Mouse (Mus musculus) midbrain, embryonic 15.5 days (tissue): Measurements from ENCODE around the gene Adam29. TPM values are rescaled to one million over a fixed set of nuclear protein-coding genes. Genes with fewer than 3 reads are reported as not detected.

Experiments
- ATAC-seq: fragments of 200-750 bp; cut with Nextera tagmentation; replicated peaks from 2 replicates; pipeline ENCODE4 v1.8.0; 2017; ENCODE audit warnings: moderate TSS enrichment
- H3K27ac ChIP-seq: fragments of 300-500 bp; sonication (generic); 2 replicates; pipeline ENCODE4 v1.5.1; 2015; ENCODE audit warnings: mild to moderate bottlenecking, inconsistent platforms
- H3K27me3 ChIP-seq: fragments of 300-500 bp; sonication (generic); replicated peaks from 2 replicates; pipeline ENCODE4 v1.6.1; 2015; ENCODE audit warnings: inconsistent platforms
- H3K36me3 ChIP-seq: fragments of 300-500 bp; sonication (generic); replicated peaks from 2 replicates; pipeline ENCODE4 v1.6.1; 2015; ENCODE audit warnings: inconsistent platforms
- H3K4me1 ChIP-seq: fragments of 300-500 bp; sonication (generic); 2 replicates; pipeline ENCODE4 v1.6.1; 2015; ENCODE audit warnings: inconsistent platforms
- H3K4me2 ChIP-seq: fragments of 300-500 bp; sonication (generic); 2 replicates; pipeline ENCODE4 v1.6.1; 2015; ENCODE audit warnings: inconsistent platforms, mild to moderate bottlenecking, moderate library complexity
- H3K4me3 ChIP-seq: fragments of 300-500 bp; sonication (generic); 2 replicates; pipeline ENCODE4 v1.5.1; 2015; ENCODE audit warnings: mild to moderate bottlenecking, inconsistent platforms
- H3K9ac ChIP-seq: fragments of 300-500 bp; sonication (generic); 2 replicates; pipeline ENCODE4 v1.6.1; 2015; ENCODE audit warnings: mild to moderate bottlenecking, inconsistent platforms
- H3K9me3 ChIP-seq: fragments of 300-500 bp; sonication (generic); 2 replicates; pipeline ENCODE4 v1.6.1; 2016; ENCODE audit warnings: inconsistent platforms
- WGBS: fragments of 180-500 bp; shearing (Covaris S2); methylation state at CpG from one replicate; pipeline ENCODE4 v1.1.7; 2015; ENCODE audit warnings: mixed read lengths; 5-methylcytosine and 5-hydroxymethylcytosine counted together
- polyA plus RNA-seq: library from polyadenylated mRNA; unstranded; fragments of >200 nt; fragmentation: Nextera tagmentation; extraction: Ambion mirVana; gene quantifications from 2 replicates; pipeline ENCODE4 v1.2.1, GENCODE M21; 2015

Gene Adam29
- not detected in 2 replicates for polyA plus RNA-seq

DNA sequence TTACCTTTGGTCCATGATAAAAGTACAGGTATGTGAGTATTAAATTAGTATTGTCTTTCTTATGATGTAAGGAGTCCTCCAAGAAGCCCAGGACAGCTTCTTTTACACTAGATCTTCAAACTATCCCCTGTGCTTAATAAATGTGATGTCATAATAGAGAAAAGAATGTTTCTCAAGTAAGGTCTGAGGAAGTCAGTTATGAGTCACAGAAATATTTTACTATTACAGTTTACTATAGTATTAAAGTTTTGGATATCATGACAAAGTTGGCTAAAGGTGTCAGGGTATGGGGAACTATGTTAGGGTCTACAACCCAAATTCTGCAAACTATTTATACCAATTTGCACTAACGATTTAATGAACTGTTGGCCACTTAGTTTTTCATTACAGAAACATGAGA lies at the start of gene Adam29:
Gene Adam29 (minus strand): TSS at position 101 of the 400 bp plus-strand sequence.
- Histone ChIP-seq H3K36me3 (no peaks in the 10 kb centered on the region), H3K4me2 (no peak within 1 kb of the TSS), H3K9me3 (no peaks in the 10 kb centered on the region), H3K27ac (no peak within 1 kb of the TSS), H3K4me3 (no peak within 1 kb of the TSS), H3K9ac (no peak within 1 kb of the TSS), H3K27me3 (no peaks in the 10 kb centered on the region), H3K4me1 (no peaks in the 10 kb centered on the region)
- ATAC-seq, result no peak
- WGBS, result 89% methylated on average over 1 of the region's 1 CpGs

DNA sequence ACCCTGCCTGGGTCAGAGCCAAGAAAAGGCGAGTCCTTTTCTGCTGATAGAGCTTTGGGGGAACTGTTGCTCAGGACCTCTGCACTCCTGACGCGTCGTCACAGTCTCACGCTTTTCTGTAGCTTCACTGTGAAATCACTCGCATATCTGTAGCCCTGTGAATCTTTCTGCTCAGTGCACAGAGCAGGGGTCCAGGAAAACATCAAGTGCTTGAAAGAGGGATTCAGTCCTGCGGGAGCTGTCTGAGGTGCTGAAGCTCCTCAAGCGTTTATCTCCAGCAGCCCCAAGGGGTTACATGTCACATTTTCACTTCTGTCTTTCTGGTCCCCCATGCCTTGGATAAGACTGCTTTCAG lies 33.8 kb upstream of the Adam29 start:
- peak overlapping the region; percentile 57 for H3K4me3 ChIP-seq
- H3K27me3 ChIP-seq, result no peaks in the 10 kb centered on the region
- ATAC-seq, result peak; percentile 93
- peak overlapping the region; percentile 86 for H3K4me2 ChIP-seq
- peak overlapping the region; percentile 56 for H3K27ac ChIP-seq
- no peaks in the 10 kb centered on the region for H3K36me3 ChIP-seq
- H3K4me1 ChIP-seq, result peaks cover 9% of the 10 kb centered on the region
- WGBS, result under 1% methylated on average over 8 of the region's 8 CpGs
- H3K9ac ChIP-seq, result peak overlapping the region; percentile 49
- H3K9me3 ChIP-seq, result no peaks in the 10 kb centered on the region

DNA sequence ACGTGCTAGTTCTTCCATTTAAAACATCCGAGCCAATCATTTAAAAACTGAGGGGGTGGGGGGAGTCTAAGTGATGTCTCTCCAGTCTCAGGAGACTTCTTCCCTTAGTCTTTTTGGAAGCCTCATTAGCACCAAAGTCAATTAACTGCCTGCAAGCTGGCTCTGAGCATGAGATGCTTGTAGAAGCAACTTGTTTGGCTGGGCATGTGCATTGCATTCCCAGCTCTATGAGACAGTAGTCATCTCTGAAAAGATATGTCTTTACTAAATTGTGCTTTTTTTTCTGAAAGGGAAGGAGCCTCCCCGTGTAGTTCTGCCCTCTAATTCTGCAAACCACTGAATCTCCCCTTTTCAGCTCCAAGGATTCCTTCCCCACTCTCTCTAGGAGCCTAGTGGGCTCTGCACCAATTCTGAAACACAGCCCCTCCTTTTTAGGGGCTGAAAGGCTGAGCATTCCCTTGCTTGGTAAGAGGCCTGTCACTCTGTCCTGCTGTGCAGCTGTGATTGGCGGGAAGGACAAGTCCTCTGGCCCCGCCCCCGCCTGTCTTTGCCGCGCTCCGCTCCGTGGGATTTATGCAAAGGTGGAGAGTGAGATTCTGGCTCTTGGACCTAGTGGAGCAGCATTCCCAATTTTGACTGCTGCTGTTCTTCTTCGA lies 33.2 kb upstream of the Adam29 start, which contains the start of gene Glra3:
Gene Glra3 (plus strand): TSS at position 591 of the 656 bp plus-strand sequence.
- H3K9me3 ChIP-seq, result no peaks in the 10 kb centered on the region
- H3K27ac ChIP-seq, result peak within 1 kb of the TSS; percentile 56
- H3K27me3 ChIP-seq, result no peaks in the 10 kb centered on the region
- peak; percentile 99 for ATAC-seq
- H3K9ac ChIP-seq, result peak within 1 kb of the TSS; percentile 49
- WGBS, result 11% methylated on average over 11 of the region's 11 CpGs
- peaks cover 9% of the 10 kb centered on the region for H3K4me1 ChIP-seq
- H3K4me2 ChIP-seq, result peak within 1 kb of the TSS; percentile 86
- no peaks in the 10 kb centered on the region for H3K36me3 ChIP-seq
- H3K4me3 ChIP-seq, result peak within 1 kb of the TSS; percentile 57

Other genes with a start within 250 kb of the Adam29 start
- 1.4 and 1.7 TPM in 2 replicates for gene Glra3, start 33.5 kb upstream of the Adam29 start, polyA plus RNA-seq